Mouse (Mus musculus) left cerebral cortex, adult 2 months (tissue): ENCODE data around the gene Il17rd. TPM values are rescaled to one million over a fixed set of nuclear protein-coding genes. Genes with fewer than 3 reads are reported as not detected.

Experiments
- DNase-seq, 2 experiments: peaks; one replicate each; pipeline ENCODE4 v3.0.0; 2021 to 2022; ENCODE audit warnings: low spot score in 2 of 2, mixed read lengths in 1 of 2; ENCODE audit errors: extremely low spot score in 1 of 2
- H3K27ac ChIP-seq: fragments of 200-600 bp; 2 replicates; pipeline ENCODE4 v1.8.1; 2022
- H3K4me3 ChIP-seq: fragments of 200-600 bp; 2 replicates; pipeline ENCODE4 v1.8.1; 2022
- CTCF ChIP-seq: fragments of 200-600 bp; IDR thresholded peaks from 2 replicates; pipeline ENCODE4 v1.8.1; 2022; ENCODE audit warnings: antibody characterized with exemption, mild to moderate bottlenecking, moderate library complexity
- intact Hi-C: fragments of 180-260 bp; cut with DNase I; formaldehyde crosslinking; loops from one replicate; pipeline ENCODE4 v1.15.1; 2025
- total RNA-seq, 2 experiments: library from RNA; stranded (reverse); gene quantifications; 2 replicates each; pipeline ENCODE4 v1.2.3; 2021

Il17rd gene
- total RNA-seq, 2 experiments from 2014 or later, result 2.6 to 2.7 TPM

- TF ChIP-seq CTCF, result peak; percentile 61
- H3K4me3 ChIP-seq, result no peak overlapping the region
- DNase-seq, result peak in 1 of 2 experiments; percentile 29
- no peak overlapping the region for H3K27ac ChIP-seq
- intact Hi-C loops, result no loop called here
Observed at GRCm38 (mm10) chr14:27022876-27023275, 15.9 kb upstream of the Il17rd start.

- H3K27ac ChIP-seq, result no peak overlapping the region
- no peak for TF ChIP-seq CTCF
- intact Hi-C loops, result no loop called here
- no peak for DNase-seq
- no peak overlapping the region for H3K4me3 ChIP-seq
Observed at GRCm38 (mm10) chr14:27024664-27025063, 14.1 kb upstream of the Il17rd start.

GRCm38 (mm10) chr14:27029771-27030173 lies 9.0 kb upstream of the Il17rd start:
- intact Hi-C loops, result loop anchor here (2.0 to 10.0 kb wide), 6 partner anchors 67 to 545 kb away; partner anchors contain the start of genes Dnah12 and Pde12
- H3K4me3 ChIP-seq, result no peak overlapping the region
- peak; percentile 90 for TF ChIP-seq CTCF
- H3K27ac ChIP-seq, result no peak overlapping the region
- peak; percentile 34 to 50 for DNase-seq

GRCm38 (mm10) chr14:27031142-27031541 lies 7.6 kb upstream of the Il17rd start:
- peak; percentile 26 to 53 for DNase-seq
- peak; percentile 75 for TF ChIP-seq CTCF
- no peak overlapping the region for H3K27ac ChIP-seq
- no peak overlapping the region for H3K4me3 ChIP-seq
- intact Hi-C loops, result loop anchor here (2.0 to 10.0 kb wide), 6 partner anchors 66 to 546 kb away; partner anchors contain the start of genes Dnah12 and Pde12

- no peak overlapping the region for H3K4me3 ChIP-seq
- intact Hi-C loops, result loop anchor here (5.0 to 10.0 kb wide), 5 partner anchors 45 to 553 kb away; partner anchors contain the start of genes Dnah12 and Pde12
- DNase-seq, result no peak
- peak; percentile 19 for TF ChIP-seq CTCF
- H3K27ac ChIP-seq, result no peak overlapping the region
Observed at GRCm38 (mm10) chr14:27037513-27037912, 1.2 kb upstream of the Il17rd start.

- intact Hi-C loops, result loop anchor here (5.0 to 10.0 kb wide), 5 partner anchors 43 to 555 kb away; partner anchors contain the start of genes Dnah12 and Pde12
- no peak for DNase-seq
Observed at GRCm38 (mm10) chr14:27039281-27040248, 824 bp downstream of the Il17rd start.

GRCm38 (mm10) chr14:27040451-27040850 lies 1.7 kb downstream of the Il17rd start:
- no peak for TF ChIP-seq CTCF
- H3K4me3 ChIP-seq, result no peak overlapping the region
- DNase-seq, result no peak
- intact Hi-C loops, result no loop called here
- no peak overlapping the region for H3K27ac ChIP-seq

More at GRCm38 (mm10) chr14:27039281-27040248, 824 bp downstream of the Il17rd start:
- Histone ChIP-seq H3K4me3 (peak overlapping the region; percentile 95), H3K27ac (peak overlapping the region; percentile 71)
- no peak for TF ChIP-seq CTCF

GRCm38 (mm10) chr14:27042280-27042983 lies 3.7 kb downstream of the Il17rd start:
- no peak for DNase-seq
- intact Hi-C loops, result no loop called here
- TF ChIP-seq CTCF, result no peak
- H3K27ac ChIP-seq, result no peak overlapping the region
- no peak overlapping the region for H3K4me3 ChIP-seq

GRCm38 (mm10) chr14:27043416-27043815 lies 4.7 kb downstream of the Il17rd start:
- intact Hi-C loops, result no loop called here
- no peak for TF ChIP-seq CTCF
- DNase-seq, result no peak
- H3K27ac ChIP-seq, result no peak overlapping the region
- H3K4me3 ChIP-seq, result no peak overlapping the region

GRCm38 (mm10) chr14:27044221-27044966 lies 5.7 kb downstream of the Il17rd start:
- intact Hi-C loops, result no loop called here
- no peak overlapping the region for H3K27ac ChIP-seq
- no peak for DNase-seq
- TF ChIP-seq CTCF, result no peak
- no peak overlapping the region for H3K4me3 ChIP-seq

- DNase-seq, result no peak
- TF ChIP-seq CTCF, result peak; percentile 11
- Histone ChIP-seq H3K27ac (no peak overlapping the region), H3K4me3 (no peak overlapping the region)
- intact Hi-C loops, result no loop called here
Observed at GRCm38 (mm10) chr14:27044967-27045361, 6.2 kb downstream of the Il17rd start.
